Mouse (Mus musculus): ENCODE data around the gene Mmd2.

- TF ChIP-seq POLR2A (IDR thresholded peaks at IDR 0.05; ENCODE audit: insufficient read length, low read depth): no peak
- TF ChIP-seq E2F4 (IDR thresholded peaks at IDR 0.05; ENCODE audit: insufficient read depth): no peak
- no peak for TF ChIP-seq CEBPB (IDR thresholded peaks at IDR 0.05; ENCODE audit: insufficient read depth, poor library complexity, severe bottlenecking)
- no peak for TF ChIP-seq TCF12 (IDR thresholded peaks at IDR 0.05; ENCODE audit: insufficient read depth, poor library complexity, severe bottlenecking)
- TF ChIP-seq MYOD1 (IDR thresholded peaks at IDR 0.05; ENCODE audit: control insufficient read depth in 1 of 3, insufficient read length in 2 of 3, low read depth in 2 of 3): no peak
- TF ChIP-seq MYOG (IDR thresholded peaks at IDR 0.05; ENCODE audit: control insufficient read depth in 1 of 3, insufficient read depth in 1 of 3, insufficient read length in 2 of 3, low read depth in 2 of 3): no peak
- no peak for TF ChIP-seq POLR2AphosphoS2 (IDR thresholded peaks at IDR 0.05; ENCODE audit: insufficient read length, low read depth)
- TF ChIP-seq USF1 (IDR thresholded peaks at IDR 0.05; ENCODE audit: low read depth): no peak
- TF ChIP-seq MAX (IDR thresholded peaks at IDR 0.05; ENCODE audit: low read depth): no peak
- no peak for TF ChIP-seq REST (IDR thresholded peaks at IDR 0.05; ENCODE audit: insufficient read depth, insufficient read length)
- no peak for TF ChIP-seq SRF (IDR thresholded peaks at IDR 0.05; ENCODE audit: control insufficient read depth, insufficient read length, low read depth)
- no peak for TF ChIP-seq TCF3 (IDR thresholded peaks at IDR 0.05; ENCODE audit: insufficient read length, low read depth)
Measured at GRCm38 (mm10) chr5:142574323-142575057, 34.1 kb downstream of the Mmd2 start.
